Mouse (Mus musculus) E14TG2a.4 (cell line): ENCODE measurements around the gene Gspt1.

Source experiments
- CTCF ChIP-seq: conservative IDR thresholded peaks from 2 replicates; pipeline ENCODE4 v1.5.1; 2014; ENCODE audit warnings: low read length
- NANOG ChIP-seq: IDR thresholded peaks from 2 replicates; pipeline ENCODE4 v1.6.1; 2014; ENCODE audit warnings: borderline replicate concordance, low read length, mixed read lengths
- POU5F1 ChIP-seq: IDR thresholded peaks from 2 replicates; pipeline ENCODE4 v1.6.1; 2014; ENCODE audit warnings: low read length, borderline replicate concordance

DNA sequence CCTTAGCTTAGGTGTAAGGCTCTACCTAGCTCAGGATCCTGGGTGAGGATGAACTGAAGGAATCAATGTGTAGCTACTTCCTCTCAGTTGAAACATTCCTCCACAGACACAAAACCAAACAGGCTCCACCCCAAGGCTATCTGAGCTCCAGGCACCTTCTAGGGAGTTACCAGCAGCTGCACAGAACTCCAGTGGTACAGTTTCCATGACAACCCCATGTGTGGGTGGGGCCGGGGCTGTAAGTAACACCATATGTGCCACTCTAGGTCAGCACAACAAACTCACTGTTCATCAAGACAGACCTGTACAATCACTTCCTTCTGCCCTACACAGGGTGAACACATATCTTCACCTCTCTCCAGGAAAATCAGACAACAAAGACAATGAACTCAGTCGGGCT is 55.7 kb downstream of the Gspt1 start:
- TF ChIP-seq CTCF (no peak), POU5F1 (no peak), NANOG (no peak)
